Mouse (Mus musculus) embryonic fibroblast, embryonic 13.5 days (primary cell): Measurements from ENCODE around the gene Sfxn2.

ENCODE experiments used
- CTCF ChIP-seq: IDR thresholded peaks from 2 replicates; pipeline ENCODE4 v1.5.1; 2011; ENCODE audit warnings: mild to moderate bottlenecking, control low read depth, low read length, moderate library complexity, borderline replicate concordance; ENCODE audit not compliant: insufficient read depth
- POLR2A ChIP-seq: IDR thresholded peaks from 2 replicates; pipeline ENCODE4 v1.6.1; 2011; ENCODE audit warnings: low read depth, mild to moderate bottlenecking, control low read depth, low read length, moderate library complexity

DNA sequence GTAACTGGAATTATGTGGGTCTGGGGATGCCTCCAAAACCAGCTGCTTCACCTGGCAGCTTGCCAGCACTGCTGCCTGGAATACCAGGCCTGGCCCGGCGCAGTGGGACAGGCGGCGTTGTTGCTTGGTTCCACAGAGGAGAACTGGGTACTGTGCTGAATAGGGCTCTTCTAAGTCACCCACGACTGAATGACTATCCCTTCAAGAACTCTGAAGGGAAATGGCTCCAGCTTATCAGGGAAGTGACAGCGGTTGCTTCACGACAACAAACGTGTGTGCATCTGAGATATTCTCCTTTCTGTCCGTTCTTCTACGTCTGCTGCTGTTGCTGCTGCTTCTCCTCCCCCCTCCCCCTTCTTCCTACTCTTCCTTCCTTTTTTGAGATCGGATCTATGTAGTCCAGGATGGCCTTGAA is 19.6 kb upstream of the Sfxn2 start:
- TF ChIP-seq CTCF (no peak), POLR2A (no peak)
